Mouse (Mus musculus) limb, embryonic 10.5 days (tissue): ENCODE measurements around the gene Rc3h2. TPM values are rescaled to one million over a fixed set of nuclear protein-coding genes. Genes with fewer than 3 reads are reported as not detected.

Experiments used
- DNase-seq: peaks from one replicate; pipeline ENCODE4 v3.0.0-alpha.2; 2017; ENCODE audit warnings: low spot score
- H3K27ac ChIP-seq: fragments of 300-500 bp; sonication (generic); 2 replicates; pipeline ENCODE4 v1.5.1; 2016; ENCODE audit warnings: mild to moderate bottlenecking
- H3K27me3 ChIP-seq: fragments of 300-500 bp; sonication (generic); 2 replicates; pipeline ENCODE4 v1.6.1; 2016; ENCODE audit warnings: low read depth, mild to moderate bottlenecking; ENCODE audit not compliant: poor library complexity, severe bottlenecking
- H3K36me3 ChIP-seq: fragments of 300-500 bp; sonication (generic); 2 replicates; pipeline ENCODE4 v1.6.1; 2016; ENCODE audit warnings: mild to moderate bottlenecking, moderate library complexity
- H3K4me1 ChIP-seq: fragments of 300-500 bp; sonication (generic); 2 replicates; pipeline ENCODE4 v1.6.1; 2016
- H3K4me3 ChIP-seq: fragments of 300-500 bp; sonication (generic); 2 replicates; pipeline ENCODE4 v1.5.1; 2016; ENCODE audit warnings: mild to moderate bottlenecking, moderate library complexity
- H3K9me3 ChIP-seq: fragments of 300-500 bp; sonication (generic); replicated peaks from 2 replicates; pipeline ENCODE4 v1.6.1; 2016; ENCODE audit warnings: mild to moderate bottlenecking
- WGBS: fragments of 180-500 bp; shearing (Covaris S2); methylation state at CpG from one replicate; pipeline ENCODE4 v1.1.7; 2016; 5-methylcytosine and 5-hydroxymethylcytosine counted together
- polyA plus RNA-seq: library from polyadenylated mRNA; unstranded; fragments of >200 nt; fragmentation: Nextera tagmentation; extraction: Ambion mirVana; gene quantifications from 2 replicates; pipeline ENCODE4 v1.2.1, GENCODE M21; 2016

Rc3h2 gene
- polyA plus RNA-seq, 1 experiment from 2014 or later = 18.6 TPM

DNA sequence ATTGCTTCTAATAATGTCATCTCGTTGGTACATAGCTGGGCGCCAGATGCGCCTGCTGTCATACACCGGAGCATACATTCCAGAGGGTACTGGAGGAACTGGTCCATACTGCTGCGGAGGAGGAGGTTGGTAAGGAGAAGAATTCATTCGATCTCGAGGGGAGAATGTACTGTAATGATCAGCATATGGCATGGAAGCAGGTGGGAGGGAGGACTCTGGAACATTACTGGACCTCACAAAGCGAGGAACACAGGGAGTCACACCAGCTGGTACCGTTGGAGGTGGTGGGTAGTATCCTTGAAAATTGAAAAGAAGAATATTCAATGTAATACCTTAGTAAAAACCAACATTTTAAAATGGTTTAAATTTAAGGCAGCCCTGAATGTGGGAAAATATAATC, 39.8 kb downstream of the Rc3h2 start:
- no peak overlapping the region for H3K27ac ChIP-seq
- no peaks in the 10 kb centered on the region for H3K4me1 ChIP-seq
- no peaks in the 10 kb centered on the region for H3K27me3 ChIP-seq
- peaks cover 81% of the 10 kb centered on the region for H3K36me3 ChIP-seq
- H3K4me3 ChIP-seq = no peak overlapping the region
- no peaks in the 10 kb centered on the region for H3K9me3 ChIP-seq
- DNase-seq = no peak
- WGBS = 96% methylated on average over 9 of the region's 9 CpGs

DNA sequence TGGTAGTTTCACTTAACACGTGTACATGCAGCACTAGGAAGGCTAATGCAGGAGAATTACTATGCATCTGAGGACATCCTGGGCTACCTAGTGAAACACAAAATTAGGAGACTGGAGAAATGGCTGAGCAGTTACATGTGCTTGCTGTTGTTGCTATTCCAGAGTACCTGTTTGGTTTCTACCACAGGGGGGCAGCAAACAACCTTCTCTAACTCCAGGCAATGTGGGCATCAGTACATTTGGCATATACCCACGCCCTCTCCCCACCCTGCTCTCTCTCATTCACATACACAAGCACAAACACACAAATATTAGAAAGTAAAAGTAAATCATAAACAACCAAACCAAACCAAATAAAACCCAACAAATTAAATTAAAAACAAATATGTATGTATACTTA, 42.5 kb downstream of the Rc3h2 start:
- H3K36me3 ChIP-seq = peaks cover 93% of the 10 kb centered on the region
- DNase-seq = peak; percentile 49
- no peaks in the 10 kb centered on the region for H3K27me3 ChIP-seq
- no peak overlapping the region for H3K27ac ChIP-seq
- H3K4me3 ChIP-seq = no peak overlapping the region
- 69% methylated on average over 2 of the region's 2 CpGs for WGBS
- no peaks in the 10 kb centered on the region for H3K9me3 ChIP-seq
- no peaks in the 10 kb centered on the region for H3K4me1 ChIP-seq

DNA sequence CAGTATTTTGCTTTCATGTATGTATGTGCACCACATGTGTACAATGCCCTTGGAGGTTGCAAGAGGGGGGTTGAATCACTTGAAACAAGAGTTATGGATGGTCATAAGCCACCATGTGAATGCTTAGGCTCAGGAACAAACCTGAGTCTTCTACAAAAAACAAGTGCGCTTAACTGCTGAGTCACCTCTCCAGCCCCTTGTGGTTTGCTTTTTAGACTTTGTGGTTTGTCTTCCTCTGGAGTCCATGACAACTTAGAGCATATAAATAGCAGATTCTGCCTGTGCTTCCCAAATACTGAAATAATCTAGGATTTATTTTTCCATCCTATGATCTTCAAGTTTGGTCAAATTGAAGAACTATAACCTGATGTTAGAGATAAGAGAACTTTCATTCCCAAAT, 46.7 kb downstream of the Rc3h2 start:
- DNase-seq = no peak
- WGBS = 95% methylated on average over 1 of the region's 1 CpGs
- H3K27me3 ChIP-seq = no peaks in the 10 kb centered on the region
- peaks cover 85% of the 10 kb centered on the region for H3K36me3 ChIP-seq
- H3K4me1 ChIP-seq = no peaks in the 10 kb centered on the region
- H3K27ac ChIP-seq = no peak overlapping the region
- H3K9me3 ChIP-seq = no peaks in the 10 kb centered on the region
- no peak overlapping the region for H3K4me3 ChIP-seq

DNA sequence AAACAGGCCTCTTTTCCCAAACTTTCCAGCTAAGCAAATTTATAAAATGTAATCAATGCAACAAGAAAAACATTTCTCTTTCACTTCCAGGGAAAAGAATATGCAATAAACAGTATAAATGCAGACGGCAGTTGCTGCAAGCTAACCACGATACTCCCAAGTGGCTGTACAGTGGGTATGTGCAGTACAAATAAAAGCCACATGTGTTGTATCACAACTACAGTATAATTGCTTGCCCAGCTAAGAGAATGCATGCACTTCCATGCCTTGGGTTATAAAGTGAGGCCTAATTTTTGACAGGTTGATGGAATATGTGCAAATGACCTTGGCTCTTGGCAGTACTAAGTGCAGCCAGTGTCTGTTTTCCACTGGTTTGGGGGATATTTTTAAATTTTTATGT, 52.1 kb downstream of the Rc3h2 start:
- 84% methylated on average over 2 of the region's 2 CpGs for WGBS
- H3K27ac ChIP-seq = no peak overlapping the region
- H3K36me3 ChIP-seq = peaks cover 39% of the 10 kb centered on the region
- no peak overlapping the region for H3K4me3 ChIP-seq
- H3K27me3 ChIP-seq = no peaks in the 10 kb centered on the region
- no peaks in the 10 kb centered on the region for H3K4me1 ChIP-seq
- H3K9me3 ChIP-seq = no peaks in the 10 kb centered on the region
- no peak for DNase-seq

DNA sequence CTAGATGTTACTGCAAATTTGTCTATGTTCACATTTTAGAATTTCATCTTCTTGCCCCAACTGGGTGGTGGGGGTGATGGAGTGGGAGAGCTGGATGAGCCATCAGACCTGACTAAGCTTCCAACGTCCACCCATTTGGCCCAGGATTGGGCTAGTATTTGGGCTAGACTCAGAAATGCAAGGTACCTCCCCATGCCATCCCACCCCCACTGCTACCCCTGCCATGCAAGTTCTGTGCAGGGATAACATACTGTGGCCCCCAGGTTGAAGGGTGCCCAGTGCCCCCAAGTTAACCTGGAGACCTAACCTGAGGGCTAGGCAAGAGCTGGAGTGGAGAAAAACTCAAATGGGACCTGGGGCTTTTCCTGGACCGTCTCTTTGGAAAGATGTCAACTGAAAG, 62.8 kb downstream of the Rc3h2 start:
- no peaks in the 10 kb centered on the region for H3K27me3 ChIP-seq
- DNase-seq = no peak
- H3K4me1 ChIP-seq = peaks cover 4% of the 10 kb centered on the region; the same call in 1 of the 2 replicates
- H3K4me3 ChIP-seq = peak overlapping the region; percentile 76; the same call in 1 of the 2 replicates
- WGBS = 94% methylated on average over 2 of the region's 2 CpGs
- no peak overlapping the region for H3K27ac ChIP-seq
- no peaks in the 10 kb centered on the region for H3K9me3 ChIP-seq
- H3K36me3 ChIP-seq = peaks cover 26% of the 10 kb centered on the region

DNA sequence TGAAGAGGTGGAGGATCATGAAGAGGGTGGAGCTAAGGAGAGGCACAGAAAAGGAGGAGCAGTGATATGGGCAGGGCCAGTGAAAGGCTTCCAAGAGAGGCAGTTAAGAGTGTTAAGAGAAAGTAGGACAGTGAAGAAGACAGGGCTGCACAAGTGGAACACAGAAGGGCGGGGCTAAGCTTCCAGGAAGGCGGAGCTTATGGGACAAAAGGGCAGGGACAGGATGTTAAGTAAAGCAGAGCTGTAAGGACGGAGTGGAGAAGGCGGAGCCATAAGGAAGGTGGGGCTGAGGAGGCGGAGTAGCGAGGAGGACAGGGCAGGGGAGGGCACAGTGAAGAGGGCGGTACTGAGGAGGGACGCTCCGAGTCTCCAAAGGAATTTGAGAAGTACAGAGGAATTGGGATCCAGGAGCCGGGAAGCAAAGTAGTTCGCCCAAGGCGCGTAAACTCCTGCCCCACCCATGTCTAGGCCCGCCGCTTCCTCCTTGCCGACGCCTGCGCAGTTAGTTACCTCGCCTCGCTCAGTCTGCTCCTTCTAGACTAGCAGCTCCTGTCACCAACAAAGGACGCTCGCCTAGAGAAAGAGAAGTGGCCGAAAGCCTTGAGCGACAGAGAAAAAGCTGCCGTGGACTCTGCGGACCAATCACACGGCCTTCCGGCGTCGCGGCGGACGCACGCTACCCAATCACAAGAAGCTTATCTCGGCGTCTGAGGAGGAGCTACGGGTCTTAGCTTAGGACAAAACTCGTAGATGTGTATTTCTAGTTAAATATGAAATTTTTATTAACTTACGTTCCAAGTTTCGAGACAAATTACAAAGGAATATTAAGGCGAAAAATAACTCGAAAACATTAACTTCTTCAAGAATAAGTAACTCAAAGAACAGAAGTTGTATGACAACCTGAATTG, 63.8 kb downstream of the Rc3h2 start, which contains the start of gene Pdcl:
Gene Pdcl, minus strand, starts transcription at position 700 of the 908 bp plus-strand sequence.
- H3K27ac ChIP-seq = peak within 1 kb of the TSS; percentile 94
- WGBS = under 1% methylated on average over 42 of the region's 42 CpGs
- H3K9me3 ChIP-seq = no peaks in the 10 kb centered on the region
- no peaks in the 10 kb centered on the region for H3K27me3 ChIP-seq
- H3K4me1 ChIP-seq = peaks cover 4% of the 10 kb centered on the region; the same call in 1 of the 2 replicates
- peaks cover 36% of the 10 kb centered on the region for H3K36me3 ChIP-seq
- DNase-seq = peak; percentile 82
- peak within 1 kb of the TSS; percentile 76 for H3K4me3 ChIP-seq

DNA sequence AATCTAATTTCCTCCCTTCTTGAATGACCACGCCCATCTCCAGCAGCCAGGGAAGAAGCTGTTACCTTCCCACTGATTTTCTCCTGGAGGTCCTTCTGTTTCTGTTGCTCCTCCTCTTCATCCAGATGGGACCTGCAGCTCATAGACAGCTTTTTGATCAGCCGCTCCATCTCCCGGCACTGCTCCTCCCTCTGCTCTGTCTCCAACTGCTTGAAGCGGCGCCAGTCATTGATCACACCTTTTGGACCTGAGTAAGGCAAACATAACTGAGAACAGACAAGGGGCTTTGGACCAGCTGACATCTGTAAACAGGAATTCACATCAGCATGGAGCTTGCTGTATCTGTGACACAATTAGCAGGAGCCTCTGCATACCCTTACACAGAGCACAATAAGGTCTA, 67.1 kb downstream of the Rc3h2 start:
- peaks cover 68% of the 10 kb centered on the region for H3K36me3 ChIP-seq
- WGBS = 93% methylated on average over 5 of the region's 5 CpGs
- H3K27me3 ChIP-seq = no peaks in the 10 kb centered on the region
- H3K27ac ChIP-seq = no peak overlapping the region
- peaks cover 4% of the 10 kb centered on the region; the same call in 1 of the 2 replicates for H3K4me1 ChIP-seq
- H3K4me3 ChIP-seq = no peak overlapping the region
- DNase-seq = no peak
- H3K9me3 ChIP-seq = no peaks in the 10 kb centered on the region

DNA sequence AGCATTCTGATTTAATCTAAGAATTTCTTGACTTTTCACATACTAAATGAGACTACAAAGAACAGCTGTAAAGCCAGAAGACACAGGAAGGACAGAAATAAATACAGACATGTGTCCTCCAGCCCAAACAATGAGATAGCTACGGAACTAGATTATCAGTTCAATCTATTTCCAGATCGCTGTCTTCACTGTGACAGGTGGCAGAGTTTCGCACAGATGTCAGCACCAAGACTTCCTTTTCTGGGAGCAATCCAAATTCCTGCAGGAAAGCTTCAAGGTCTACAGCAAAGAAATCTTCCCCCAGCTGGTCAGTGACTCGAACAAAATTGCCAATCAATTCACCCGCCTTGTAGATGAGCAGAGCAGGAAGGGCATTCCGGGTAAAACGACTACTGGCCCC, 71.0 kb downstream of the Rc3h2 start:
- no peaks in the 10 kb centered on the region for H3K9me3 ChIP-seq
- H3K36me3 ChIP-seq = peaks cover 71% of the 10 kb centered on the region
- no peaks in the 10 kb centered on the region for H3K27me3 ChIP-seq
- H3K4me3 ChIP-seq = no peak overlapping the region
- H3K27ac ChIP-seq = no peak overlapping the region
- DNase-seq = no peak
- 89% methylated on average over 7 of the region's 7 CpGs for WGBS
- H3K4me1 ChIP-seq = no peaks in the 10 kb centered on the region

DNA sequence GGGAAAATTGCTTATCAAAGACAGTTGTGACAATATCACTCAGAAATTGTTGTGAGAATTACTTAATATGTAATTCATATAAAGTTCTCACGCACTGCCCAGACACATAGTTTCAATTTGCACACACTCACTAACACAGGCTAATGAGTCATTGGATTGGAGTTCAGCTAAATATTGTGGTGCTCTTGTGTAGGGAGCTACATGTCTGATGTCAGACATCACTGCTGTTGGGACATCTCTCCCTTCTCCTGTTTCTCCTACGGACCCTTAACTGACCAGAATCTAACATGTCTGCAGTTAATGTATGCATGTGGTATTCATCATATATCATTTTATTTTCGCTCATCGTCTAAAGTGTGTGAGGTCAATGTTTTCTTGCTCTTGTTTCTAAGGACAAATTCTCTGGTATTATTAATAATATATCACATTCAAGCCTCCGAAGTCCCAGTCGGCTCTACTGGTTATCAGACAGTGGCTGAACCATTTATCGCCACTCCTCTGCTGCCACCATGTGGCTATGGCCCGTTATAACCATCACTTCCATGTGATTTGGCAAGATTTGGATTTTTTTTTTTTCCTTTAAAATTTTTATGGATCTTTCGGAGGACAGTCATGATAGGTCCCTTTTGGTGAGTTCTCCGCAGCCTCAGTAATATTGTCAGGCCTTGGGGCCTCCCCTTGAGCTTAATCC, 84.1 kb downstream of the Rc3h2 start:
- Histone ChIP-seq H3K36me3 (no peaks in the 10 kb centered on the region), H3K9me3 (no peaks in the 10 kb centered on the region), H3K4me3 (no peak overlapping the region), H3K27ac (no peak overlapping the region), H3K4me1 (no peaks in the 10 kb centered on the region), H3K27me3 (no peaks in the 10 kb centered on the region)
- DNase-seq = peak; percentile 47
- WGBS = 71% methylated on average over 10 of the region's 10 CpGs

DNA sequence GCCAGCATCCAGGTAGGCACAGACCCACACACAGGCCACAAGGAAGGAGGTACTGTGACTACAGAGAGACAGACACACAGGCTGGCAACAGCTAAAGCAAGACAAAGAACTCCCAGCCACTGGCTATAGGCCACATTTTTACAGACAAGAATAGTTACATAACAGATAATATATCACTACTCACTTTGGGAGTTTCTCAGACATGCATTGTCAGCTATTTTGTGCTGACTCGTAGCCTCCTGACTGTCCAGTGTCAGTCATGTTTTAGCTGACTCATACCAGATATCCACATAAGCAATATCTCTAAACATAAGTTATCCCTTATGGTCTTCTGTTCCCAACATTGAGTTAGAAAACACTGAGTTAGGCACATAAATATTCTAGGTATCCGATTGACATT, 89.4 kb downstream of the Rc3h2 start:
- no peaks in the 10 kb centered on the region for H3K27me3 ChIP-seq
- DNase-seq = no peak
- H3K4me3 ChIP-seq = no peak overlapping the region
- no peaks in the 10 kb centered on the region for H3K9me3 ChIP-seq
- H3K4me1 ChIP-seq = no peaks in the 10 kb centered on the region
- H3K27ac ChIP-seq = no peak overlapping the region
- no peaks in the 10 kb centered on the region for H3K36me3 ChIP-seq
- 89% methylated on average over 2 of the region's 2 CpGs for WGBS

DNA sequence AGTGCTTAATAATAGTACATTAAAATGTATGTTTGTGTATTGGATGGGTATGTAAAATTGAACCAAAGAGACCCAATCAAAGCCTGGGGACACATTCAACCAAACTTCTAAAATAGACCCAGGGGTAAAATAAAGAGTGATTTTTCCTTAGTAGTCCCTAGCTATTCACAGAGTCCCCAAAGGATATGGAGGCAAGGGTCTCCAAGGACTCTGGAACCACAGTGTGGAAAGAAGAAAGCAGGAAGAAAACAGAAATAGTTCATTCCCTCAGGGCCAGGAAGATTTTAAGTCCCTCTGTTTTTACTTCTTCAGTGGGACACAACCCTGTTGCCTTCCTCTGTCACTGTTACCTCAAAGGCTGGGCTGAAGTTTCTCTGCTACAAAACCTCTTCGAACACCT, 96.5 kb downstream of the Rc3h2 start, which contains the start of gene Olfr368:
Gene Olfr368, plus strand, starts transcription at position 301 of the 400 bp plus-strand sequence.
- H3K9me3 ChIP-seq = no peaks in the 10 kb centered on the region
- no peak for DNase-seq
- H3K4me1 ChIP-seq = no peaks in the 10 kb centered on the region
- no peaks in the 10 kb centered on the region for H3K36me3 ChIP-seq
- H3K4me3 ChIP-seq = no peak within 1 kb of the TSS
- no peaks in the 10 kb centered on the region for H3K27me3 ChIP-seq
- no peak within 1 kb of the TSS for H3K27ac ChIP-seq
- 90% methylated on average over 1 of the region's 1 CpGs for WGBS
